Mouse (Mus musculus): Measurements from ENCODE around the gene 2010111I01Rik. TPM values are rescaled to one million over a fixed set of nuclear protein-coding genes. Genes with fewer than 3 reads are reported as not detected.
"Not testable (repeated sequence)": the region's sequence is repeated elsewhere in the genome, so short reads cannot be mapped to it uniquely, and the experiment has no call there.

The 2010111I01Rik gene
- total RNA-seq, 4 experiments from 2014 or later = 88.7 to 271 (median 175) TPM

DNA sequence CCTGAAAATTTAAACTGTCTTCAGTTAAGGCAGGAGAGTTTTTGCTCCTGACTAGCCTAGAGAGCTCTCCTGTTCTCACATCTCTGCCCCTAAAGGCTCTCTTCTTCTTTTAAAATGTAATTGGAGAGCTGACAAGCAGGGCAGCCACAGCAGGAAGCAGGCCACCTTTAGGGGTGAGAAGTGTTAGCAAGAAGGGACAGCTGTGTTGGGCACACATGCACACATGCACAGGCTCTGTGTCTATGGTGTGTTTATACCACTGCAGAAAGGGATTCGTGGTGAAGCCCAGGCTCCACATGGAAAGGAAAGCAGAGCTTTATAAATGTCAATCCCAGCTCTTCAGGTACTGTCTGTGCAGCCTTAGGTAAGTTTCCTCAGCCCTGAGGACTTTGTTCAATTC lies 241.7 kb downstream of the 2010111I01Rik start:
- DNase-seq = no peak

DNA sequence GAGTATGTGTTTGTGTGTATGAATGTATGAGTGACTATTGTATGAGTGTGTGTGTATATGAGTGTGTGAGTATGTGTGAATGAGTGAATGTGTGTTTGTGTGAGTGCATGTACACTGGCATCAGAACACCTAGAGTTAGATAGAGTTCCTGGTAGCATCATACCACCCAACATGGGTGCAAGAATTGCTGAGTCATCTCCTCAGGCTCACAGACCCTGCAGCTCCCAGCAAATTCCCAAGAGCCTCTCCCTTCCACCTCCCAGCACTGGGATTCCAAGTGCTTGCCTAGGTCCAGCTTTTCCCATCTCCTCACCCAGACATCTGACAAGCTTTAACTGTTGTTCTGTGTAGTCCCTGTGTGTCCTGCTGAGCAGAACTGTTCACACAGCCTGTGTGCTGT lies 251.8 kb downstream of the 2010111I01Rik start:
- no peak for DNase-seq

DNA sequence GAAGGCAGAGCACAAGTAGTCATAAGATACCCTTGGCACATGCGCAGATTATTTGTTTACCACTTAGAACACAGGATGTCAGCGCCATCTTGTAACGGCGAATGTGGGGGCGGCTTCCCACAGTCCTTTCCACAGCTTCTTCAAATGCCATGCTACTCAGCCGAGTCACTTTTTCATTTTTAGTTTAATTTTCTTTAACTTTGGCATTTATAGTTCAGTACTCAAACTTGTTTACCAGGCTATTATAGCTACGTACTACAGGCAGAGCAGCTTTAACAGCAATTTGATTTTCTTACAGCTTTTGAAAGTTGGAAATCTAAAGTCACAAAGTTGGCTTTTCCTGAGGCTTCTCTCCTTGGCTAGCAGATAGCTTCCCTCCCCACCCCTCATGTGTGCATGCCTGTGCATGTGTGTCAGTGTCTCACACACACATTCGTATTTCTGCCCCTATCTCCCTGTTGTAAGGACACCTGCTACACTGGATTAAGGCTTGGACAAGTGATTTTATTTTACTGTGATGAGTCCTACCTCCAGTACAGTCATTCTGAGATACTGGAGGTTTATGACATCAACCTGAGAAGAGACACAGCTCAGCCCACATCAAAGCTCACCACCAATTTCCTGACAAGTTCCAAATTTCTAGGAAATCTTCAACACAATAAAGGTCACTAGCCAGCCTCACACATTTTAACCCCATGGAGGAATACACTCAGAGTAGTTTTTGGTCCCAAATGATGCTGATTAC lies 258.5 kb downstream of the 2010111I01Rik start:
- no peak for DNase-seq

DNA sequence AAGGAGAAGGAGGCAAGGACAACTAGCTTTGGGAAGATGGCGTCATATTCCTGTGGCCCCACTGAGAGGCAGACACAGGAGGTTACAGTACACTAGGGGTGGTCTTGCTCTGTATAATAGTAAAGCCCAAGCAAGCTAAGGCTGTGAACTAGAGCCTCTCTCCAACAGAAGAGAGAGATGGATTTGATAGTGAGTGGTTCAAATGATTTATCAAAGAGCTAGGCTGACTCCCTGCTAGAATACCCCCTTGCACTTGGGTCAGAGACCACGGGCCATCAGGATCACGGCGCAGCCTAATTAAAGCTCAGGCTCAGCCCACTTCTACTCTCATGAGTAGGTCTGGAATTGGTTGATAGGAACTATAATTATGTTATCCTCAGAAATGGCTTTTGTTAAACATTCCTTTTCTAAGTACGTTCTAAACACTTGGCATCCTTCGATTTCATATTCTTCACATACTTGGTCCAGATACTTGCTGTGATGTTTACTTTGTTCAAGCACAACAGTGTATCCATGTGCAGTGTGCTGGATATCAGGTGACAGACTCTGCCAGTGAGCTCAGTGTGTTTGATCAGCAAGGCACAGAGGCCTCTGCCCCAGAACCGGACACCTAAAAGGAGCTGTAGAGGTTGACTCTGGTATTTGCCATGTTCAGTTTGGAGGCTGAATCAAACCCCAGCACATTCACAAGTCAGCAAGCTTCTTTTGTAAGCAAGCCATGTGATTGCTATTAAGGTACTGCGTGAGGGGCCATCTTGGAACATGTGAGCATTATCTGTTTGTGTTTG lies 261.3 kb downstream of the 2010111I01Rik start:
- DNase-seq = no peak

DNA sequence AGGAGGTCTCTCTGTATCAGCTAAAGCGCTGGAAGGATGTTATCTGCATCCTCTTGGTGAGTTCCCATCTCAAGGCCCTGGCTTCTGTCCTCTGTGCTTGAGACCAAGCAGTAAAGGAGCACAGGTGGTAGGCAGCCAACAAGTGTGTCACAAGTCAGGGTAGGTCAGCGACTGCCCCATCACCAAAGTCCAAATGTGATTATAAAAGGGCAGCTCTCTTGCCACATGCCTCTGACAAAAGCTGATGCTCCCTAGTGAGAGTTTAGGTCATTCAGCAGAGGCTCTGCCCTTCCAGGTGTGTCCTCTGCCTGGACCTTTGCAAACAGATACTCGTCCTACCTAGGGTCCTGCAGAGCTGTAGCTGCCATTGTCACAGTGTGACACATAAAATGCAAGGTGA lies 263.1 kb downstream of the 2010111I01Rik start:
- DNase-seq = no peak

DNA sequence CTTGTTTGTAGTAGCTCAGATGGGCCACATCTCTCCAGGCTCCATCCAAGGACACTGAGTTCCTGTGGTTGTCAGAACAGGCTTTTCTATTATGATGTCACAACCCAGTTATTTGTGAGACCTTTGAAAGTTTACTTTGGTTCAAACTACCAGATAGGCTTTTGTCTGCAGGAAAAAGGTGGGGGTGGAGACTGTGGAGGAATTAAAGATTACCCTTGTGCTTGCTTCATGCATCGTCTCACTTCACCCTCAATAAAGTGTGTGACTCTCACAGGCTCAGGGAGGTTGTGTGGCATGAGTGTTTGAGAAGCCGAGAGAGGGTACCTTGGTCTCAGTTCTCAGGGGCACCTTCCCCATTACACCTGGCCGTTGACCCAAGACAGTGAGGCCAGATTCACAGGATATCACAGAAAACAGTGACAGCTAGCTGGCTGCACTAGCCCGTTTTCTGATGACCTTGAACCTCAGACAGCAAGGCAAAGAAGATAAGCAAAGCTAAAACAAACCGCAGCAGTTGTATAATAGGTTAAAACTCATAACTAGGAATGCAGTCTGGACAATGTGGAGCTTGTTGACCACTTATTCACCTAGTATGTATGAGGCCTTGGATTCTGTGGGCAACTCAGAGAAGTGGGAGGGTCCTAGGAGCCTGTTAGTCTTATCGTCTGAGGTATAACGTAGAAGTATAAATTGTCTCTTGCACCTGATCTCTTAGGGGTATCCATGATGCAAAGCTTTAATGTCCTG lies 266.4 kb downstream of the 2010111I01Rik start:
- peak; percentile 40 for DNase-seq

DNA sequence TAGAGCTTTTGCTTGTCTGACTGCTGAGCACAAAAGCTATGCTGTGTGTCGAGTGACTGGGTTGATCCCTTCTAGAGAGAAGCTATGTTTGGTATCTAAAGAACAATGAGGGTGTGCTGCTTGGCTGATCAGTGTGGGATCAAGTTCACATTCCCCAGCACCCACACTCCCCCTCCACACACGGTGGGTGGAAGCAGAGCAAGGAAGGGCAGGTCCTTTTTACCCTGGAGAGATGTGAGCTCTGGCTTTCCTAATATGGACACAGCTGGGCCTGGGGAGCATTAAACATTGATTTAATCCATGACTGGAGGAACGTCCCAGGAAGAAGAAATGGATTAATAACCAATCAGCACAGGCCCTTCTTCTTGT lies 267.0 kb downstream of the 2010111I01Rik start:
- DNase-seq = no peak

DNA sequence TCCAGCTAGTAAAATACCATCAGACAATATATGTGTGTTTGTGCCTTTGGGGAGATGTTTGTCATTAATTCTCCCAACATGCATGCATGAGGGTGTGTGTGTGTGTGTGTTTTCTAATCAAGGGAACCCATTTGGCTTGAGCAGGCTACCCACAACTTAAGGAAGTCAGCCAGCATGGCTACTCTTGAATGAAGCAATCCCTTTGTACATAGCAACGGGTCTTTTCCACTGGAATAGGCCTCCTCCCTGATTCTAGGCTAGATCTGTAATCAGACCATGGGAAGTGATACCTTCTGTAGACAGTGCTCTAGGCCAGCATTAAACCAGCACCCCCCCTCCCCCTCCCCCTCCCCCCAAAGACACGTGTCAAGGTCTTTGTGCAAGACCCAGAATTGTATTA lies 267.9 kb downstream of the 2010111I01Rik start:
- DNase-seq = no peak

DNA sequence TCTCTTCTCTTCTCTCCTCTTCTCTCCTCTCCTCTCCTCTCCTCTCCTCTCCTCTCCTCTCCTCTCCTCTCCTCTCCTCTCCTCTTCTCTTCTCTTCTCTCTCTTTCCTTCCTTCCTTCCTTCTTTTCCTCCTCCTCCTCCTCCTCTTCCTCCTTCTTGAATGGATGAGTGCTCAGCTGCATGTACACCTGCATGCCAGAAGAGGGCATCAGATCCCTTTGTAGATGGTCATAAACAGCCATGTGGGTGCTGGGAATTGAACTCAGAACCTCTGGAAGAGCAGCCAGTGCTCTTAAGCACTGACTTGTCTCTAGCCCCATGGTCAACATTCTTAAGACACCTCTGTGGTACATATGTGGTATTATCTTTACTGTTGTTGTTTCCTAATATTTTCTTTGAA lies 269.8 kb downstream of the 2010111I01Rik start:
- not testable (repeated sequence) for DNase-seq

DNA sequence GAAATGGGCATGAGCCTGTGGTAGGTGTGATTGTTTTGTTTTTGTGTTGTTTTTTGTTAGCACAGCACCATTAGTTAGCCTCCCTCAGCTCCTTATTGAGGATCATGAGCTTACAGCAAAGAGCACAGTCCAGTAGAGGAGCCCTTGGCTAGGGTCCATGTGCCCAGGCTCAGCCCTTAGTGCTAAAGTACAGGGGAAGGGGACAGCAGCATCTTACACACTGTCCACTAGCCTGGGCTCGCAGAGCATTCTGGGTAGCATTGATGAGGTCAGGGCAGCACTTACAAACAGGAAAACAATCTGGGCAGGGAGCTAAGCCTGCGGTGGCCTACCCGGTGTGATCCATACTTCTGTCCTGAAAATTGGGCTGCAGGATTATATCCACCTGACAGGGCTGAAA lies 270.9 kb downstream of the 2010111I01Rik start:
- no peak for DNase-seq

DNA sequence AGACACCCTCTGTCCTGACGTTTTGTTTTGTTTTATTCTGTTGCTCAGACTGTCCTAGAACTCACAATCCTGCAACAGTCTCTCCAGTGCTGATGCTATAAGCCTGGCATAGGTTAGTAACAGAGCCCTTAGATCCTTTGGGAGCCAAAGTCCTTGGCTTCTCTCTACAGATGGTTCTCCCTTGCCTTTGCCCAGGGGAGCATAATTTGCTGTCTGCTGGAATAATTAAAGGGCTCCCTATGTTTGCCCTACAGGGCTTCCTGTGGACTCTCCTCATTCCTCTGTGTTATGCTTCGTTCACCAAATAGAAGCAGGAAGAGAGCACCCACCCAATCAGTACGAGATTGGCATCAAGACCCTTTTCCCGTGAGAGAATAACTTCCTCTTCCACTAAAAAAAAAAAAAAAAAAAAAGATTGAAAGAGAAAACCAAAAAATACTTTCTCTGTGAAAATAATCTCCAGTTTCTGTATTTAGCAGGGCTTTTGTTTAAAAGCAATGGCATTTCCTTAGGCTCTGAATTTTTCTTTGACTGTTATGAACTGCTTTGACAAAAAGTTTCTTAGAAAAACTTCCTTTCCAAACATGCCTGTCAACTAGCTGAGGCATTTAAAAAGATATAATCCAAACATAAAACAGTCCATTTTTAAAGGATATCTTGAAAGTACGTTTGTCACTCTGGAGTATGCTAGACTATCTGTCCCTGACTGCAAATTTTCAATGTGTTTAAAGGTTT lies 271.6 kb downstream of the 2010111I01Rik start:
- no peak for DNase-seq

DNA sequence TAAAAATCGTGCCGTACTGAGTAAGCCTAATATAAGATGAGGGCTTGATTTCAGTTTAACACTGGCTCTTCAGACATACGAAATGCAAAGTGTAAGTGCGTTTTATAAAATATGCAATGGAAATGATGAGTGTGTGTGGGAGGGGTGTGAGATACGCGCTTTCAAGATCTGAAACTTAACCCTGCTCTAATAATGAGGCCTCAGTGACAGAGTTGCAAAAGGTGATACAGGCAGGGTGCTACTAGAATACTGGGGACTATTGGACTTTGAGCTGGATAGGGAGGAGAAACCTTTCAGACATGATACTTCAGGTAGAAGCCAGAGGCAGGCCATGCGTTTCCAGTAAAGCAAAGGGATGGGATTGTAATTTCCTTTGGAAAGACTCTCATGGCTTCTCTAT lies 273.4 kb downstream of the 2010111I01Rik start:
- no peak for DNase-seq

DNA sequence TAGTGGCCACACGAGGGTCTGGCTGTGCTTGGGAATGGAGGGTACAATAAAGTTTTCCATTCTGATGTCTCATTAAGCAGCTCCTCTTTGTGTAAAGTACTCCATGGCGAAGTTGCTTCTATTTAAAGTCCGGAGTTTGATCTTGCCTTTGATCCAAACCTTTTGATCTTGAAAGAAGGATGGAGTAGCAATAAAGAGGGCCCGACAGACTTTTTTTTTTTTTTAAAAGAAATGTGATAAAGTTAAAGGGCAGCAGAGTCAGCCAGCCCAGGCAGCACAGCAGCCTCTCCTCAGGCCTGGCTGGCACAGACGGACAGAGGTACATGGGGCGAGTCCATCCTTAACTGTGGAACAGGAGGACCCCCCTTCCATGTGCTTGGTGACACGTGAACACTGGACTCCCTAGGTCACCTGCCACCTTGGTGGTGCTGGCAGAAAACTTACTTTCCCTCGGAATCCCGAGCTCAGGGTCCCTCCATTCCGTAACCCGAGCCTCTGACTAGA lies 274.7 kb downstream of the 2010111I01Rik start:
- no peak for DNase-seq

DNA sequence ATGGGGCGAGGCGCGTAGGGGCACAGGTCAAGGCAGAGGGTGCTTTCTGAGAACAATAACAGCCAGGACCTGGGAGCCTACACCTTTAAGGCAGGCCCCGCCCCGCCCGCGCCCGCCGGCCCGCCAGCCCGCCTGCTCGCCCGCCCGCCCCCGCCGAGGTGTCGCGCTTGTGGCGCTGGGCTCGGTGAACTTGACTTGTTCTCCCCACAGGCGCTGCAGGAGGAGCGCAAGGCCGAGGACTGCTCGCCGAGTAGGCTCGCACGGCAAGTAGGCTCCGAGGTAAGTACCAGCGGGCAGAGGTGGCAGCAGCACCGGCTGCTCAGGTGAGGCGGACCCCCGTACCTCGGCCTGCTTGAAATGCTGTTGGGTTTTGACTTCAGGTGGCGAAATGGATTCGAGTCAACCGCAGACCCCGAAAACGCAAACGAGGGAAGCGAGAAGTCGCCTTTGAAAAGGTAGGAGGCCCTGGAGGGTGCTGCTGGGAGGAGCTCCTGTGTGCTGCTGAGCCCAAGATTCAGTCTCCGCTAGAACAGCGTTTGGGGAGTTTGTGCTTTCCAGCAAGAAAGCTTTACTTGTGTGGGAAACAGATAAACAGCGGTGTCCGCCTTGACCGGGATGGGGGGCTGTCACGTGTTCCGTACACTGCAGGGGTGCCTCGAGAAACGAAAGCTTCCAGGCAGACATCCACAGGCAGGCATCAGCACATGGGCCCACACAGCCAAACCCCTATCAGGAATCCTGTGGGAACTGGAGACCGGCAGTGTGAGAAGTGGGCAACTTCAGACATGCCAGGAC lies 275.4 kb downstream of the 2010111I01Rik start:
- peak; percentile 77 for DNase-seq

DNA sequence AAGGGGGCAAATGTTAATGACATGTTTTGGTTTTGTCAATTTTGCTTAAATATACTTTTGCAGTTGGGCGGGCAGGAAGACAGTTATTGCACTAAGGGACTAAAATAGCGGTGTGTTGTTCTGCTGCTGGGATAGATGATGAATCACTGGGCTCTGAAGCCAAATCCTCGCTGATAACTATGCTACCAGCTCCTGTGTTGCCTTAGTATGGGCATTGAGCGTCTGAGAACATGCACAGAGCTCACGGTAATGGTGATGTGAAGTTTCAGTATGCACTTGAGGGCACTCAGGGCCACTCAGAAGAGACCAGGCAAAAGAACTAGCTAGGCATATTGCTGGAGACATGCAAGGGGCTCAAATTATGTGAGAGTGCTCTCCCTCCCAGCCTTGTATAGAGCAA lies 276.1 kb downstream of the 2010111I01Rik start:
- no peak for DNase-seq

DNA sequence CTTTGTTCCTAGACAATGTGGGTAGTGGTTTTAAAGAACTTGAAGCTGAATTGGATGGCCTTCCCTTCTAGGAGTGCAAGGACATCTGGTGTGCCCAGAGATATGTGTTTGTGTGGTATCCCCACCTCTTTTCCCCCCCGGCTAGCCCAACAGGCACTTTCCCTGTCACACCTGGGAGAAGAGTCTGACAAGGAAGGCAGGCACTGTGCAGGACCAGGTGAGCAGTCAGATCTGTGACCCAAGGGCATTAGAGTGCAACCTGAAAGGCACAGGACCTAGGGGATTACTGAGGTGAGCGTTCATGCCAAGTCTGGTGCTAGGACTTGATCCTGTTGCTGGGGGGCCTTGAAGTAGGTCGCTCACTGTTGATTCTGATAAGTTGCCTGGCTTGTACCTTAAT lies 277.0 kb downstream of the 2010111I01Rik start:
- no peak for DNase-seq

DNA sequence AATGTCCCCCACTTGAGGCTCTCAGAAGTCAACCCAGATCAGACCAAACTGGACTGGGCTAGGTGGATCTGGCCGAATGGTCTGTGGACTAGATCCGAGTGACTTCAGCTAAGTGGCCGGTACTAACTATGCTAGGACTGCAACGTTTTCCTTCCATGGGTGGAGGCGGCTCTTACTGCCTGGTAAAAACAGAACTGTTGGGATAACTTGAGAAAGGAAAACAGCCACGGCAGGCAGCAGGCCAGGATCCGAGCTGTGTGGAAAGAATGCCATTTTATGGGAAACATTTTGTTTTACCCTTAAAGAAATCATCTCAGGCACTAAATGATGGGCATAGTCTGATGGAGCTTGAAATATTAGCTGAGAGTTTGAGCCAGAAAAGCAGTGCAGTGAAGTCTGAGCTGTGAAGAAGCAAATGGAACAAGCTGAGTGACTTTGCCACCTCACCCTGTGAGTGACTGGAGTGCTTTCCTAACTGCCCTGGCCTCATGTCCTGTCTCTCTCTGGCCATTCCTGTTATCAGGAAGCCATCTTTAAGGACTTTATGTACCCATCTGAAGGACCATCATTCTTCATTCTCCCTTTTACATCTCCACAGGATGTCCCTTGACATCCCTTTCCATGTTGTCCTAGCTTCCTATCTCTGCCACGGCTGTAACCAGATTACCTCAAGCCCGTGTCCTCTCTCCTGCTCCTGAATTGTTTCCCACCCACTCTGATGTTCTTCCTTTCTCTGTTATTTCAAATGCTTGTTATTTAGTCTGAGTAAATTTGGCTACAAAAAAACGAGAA lies 277.9 kb downstream of the 2010111I01Rik start:
- no peak for DNase-seq

DNA sequence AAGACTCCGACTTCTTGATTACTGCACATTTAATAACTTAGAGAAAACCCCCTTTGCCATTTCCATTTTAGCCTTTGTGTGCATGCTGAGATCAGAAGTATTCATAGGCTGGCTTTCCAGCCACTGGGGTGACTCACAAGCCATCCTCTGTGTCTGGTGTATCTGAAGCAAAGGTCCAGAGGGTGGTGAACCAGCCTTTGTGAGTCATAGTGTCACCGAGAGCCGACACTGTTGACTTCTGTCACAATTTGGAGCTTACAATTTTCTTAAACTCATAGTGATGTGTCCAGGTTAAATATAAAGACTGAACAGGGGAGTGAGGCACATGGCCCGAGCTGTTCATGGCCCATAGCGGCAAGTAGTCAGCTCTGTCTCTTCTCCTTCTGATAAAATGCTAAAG lies 278.9 kb downstream of the 2010111I01Rik start:
- DNase-seq = no peak

DNA sequence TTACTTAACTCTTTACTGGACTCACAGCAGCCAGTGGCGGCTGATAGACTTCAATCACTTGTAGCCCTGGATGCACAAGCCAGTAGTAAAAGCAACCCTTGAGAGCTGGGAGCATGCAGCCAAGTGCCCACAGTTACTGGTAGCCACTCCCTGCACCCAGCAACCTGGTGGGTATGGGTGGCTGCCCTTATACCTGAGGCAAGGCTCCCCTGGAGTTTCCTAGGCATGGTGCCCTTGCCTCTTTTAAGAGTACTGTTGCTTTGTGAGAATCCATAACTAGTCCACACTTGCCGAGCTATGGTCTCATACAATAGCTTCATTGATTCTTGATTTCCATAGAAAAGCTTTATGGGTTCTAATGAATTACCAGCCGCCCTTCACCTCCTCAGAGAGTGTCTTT lies 279.7 kb downstream of the 2010111I01Rik start:
- no peak for DNase-seq

DNA sequence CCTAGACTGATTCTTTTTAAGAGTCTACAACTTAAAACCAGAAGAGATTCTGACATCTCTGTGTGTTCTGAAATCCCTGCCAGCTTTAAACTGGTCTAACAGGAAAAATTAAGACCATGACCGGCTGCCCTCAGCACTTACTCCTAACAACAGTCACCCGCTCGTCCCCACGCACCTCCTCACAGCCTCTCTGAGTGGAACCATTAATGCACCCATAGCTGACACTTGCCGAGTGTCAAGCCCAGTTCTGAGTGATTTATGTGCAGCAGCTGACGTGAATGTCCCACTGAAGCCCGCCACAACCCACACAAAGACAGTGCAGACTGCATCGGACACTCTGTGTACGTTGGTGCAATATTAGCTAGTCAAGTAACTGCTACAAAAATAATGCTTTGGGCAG lies 280.5 kb downstream of the 2010111I01Rik start:
- DNase-seq = no peak

DNA sequence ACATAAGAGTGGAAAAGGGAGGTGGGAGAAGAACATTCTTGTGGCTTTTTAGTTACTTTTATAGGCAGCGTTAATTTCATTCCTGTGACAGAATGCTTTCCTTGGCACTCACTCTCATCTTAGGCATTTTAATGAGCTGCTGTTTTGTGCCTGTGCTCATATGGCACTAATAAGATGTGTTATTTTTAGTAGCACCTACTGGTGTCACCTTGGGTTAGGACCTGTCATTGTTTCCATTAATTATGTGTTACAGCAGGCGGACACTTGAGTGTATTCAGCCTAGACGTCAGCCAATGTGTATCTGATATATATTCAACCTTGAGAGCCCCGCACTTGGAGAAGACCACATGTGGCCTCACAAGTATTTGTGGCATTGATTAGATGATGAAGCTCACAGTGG lies 281.1 kb downstream of the 2010111I01Rik start:
- DNase-seq = no peak
